Mouse (Mus musculus) T-helper 1 cell (primary cell): ENCODE data around the gene Gm20817.
"Not testable (repeated sequence)": the region's sequence is repeated elsewhere in the genome, so short reads cannot be mapped to it uniquely, and the experiment has no call there.

Experiments used
- in situ Hi-C: fragments of 300-600 bp; cut with MboI, MseI; formaldehyde crosslinking; loops from one replicate; pipeline ENCODE4 v1.15.1; 2025; ENCODE audit warnings: high pct_unique_total_duplicates

Gene Gm20817

GRCm38 (mm10) chrY:68832628-68833027, at the start of gene Gm20817:
TSS of gene Gm20817 (minus strand) at chrY:68832728.
- in situ Hi-C loops, result not testable (repeated sequence)
